Mouse (Mus musculus): ENCODE data around the gene Entr1. TPM values are rescaled to one million over a fixed set of nuclear protein-coding genes. Genes with fewer than 3 reads are reported as not detected.
A peak's percentile ranks its signal among the peaks of the same experiment; 100 is the strongest.

Gene Entr1
- 86.1 and 112 TPM in 2 replicates for polyA plus RNA-seq (2014; fragmentation: Nextera tagmentation; extraction: Ambion mirVana)

GRCm38 (mm10) chr2:26389154-26389690, at the start of gene Entr1, which contains the start of gene Pmpca:
Gene Entr1, minus strand, starts transcription at chr2:26389316.
Gene Pmpca, plus strand, starts transcription at chr2:26389339.
- peak within 1 kb of the TSS; percentile 96 for H3K4me2 ChIP-seq (replicated peaks; ENCODE audit: low read depth, low read length)
- peak within 1 kb of the TSS; percentile 56; the same call in 1 of the 2 replicates for H3K27ac ChIP-seq (ENCODE audit: low read depth, low read length)
- no peaks in the 10 kb centered on the region for H3K27me3 ChIP-seq (ENCODE audit: control insufficient read depth, insufficient read depth, low read length)
- peak; percentile 91 for ATAC-seq (ENCODE audit: low FRiP score, low TSS enrichment)
- H3K9me3 ChIP-seq (ENCODE audit: control insufficient read depth, low read length): no peaks in the 10 kb centered on the region
- peaks cover 12% of the 10 kb centered on the region for H3K4me1 ChIP-seq (ENCODE audit: control insufficient read depth, insufficient read depth, low read length)
- peak within 1 kb of the TSS; percentile 94 for H3K9ac ChIP-seq (ENCODE audit: low read depth, low read length)
- peak within 1 kb of the TSS; percentile 98 for H3K4me3 ChIP-seq (ENCODE audit: low read length)
- H3K36me3 ChIP-seq (ENCODE audit: control insufficient read depth, insufficient read depth, low read length): peaks cover 76% of the 10 kb centered on the region
- WGBS: under 1% methylated on average over 55 of the region's 60 CpGs

GRCm38 (mm10) chr2:26438373-26438772, 49.3 kb upstream of the Entr1 start:
- no peak overlapping the region for H3K27ac ChIP-seq (ENCODE audit: low read depth, low read length)
- peaks cover 5% of the 10 kb centered on the region; the same call in 1 of the 2 replicates for H3K4me1 ChIP-seq (ENCODE audit: control insufficient read depth, insufficient read depth, low read length)
- H3K4me3 ChIP-seq (ENCODE audit: low read length): no peak overlapping the region
- peaks cover 82% of the 10 kb centered on the region for H3K36me3 ChIP-seq (ENCODE audit: control insufficient read depth, insufficient read depth, low read length)
- H3K4me2 ChIP-seq (replicated peaks; ENCODE audit: low read depth, low read length): no peak overlapping the region
- WGBS: 89% methylated on average over 7 of the region's 7 CpGs
- no peak overlapping the region for H3K9ac ChIP-seq (ENCODE audit: low read depth, low read length)
- ATAC-seq (ENCODE audit: low FRiP score, low TSS enrichment): no peak
- no peaks in the 10 kb centered on the region for H3K9me3 ChIP-seq (ENCODE audit: control insufficient read depth, low read length)
- no peaks in the 10 kb centered on the region for H3K27me3 ChIP-seq (ENCODE audit: control insufficient read depth, insufficient read depth, low read length)

GRCm38 (mm10) chr2:26437221-26437620, 48.1 kb upstream of the Entr1 start:
- H3K9me3 ChIP-seq (ENCODE audit: control insufficient read depth, low read length): no peaks in the 10 kb centered on the region
- peaks cover 93% of the 10 kb centered on the region for H3K36me3 ChIP-seq (ENCODE audit: control insufficient read depth, insufficient read depth, low read length)
- no peak overlapping the region for H3K27ac ChIP-seq (ENCODE audit: low read depth, low read length)
- no peak overlapping the region for H3K9ac ChIP-seq (ENCODE audit: low read depth, low read length)
- H3K4me2 ChIP-seq (replicated peaks; ENCODE audit: low read depth, low read length): no peak overlapping the region
- no peak for ATAC-seq (ENCODE audit: low FRiP score, low TSS enrichment)
- no peaks in the 10 kb centered on the region for H3K27me3 ChIP-seq (ENCODE audit: control insufficient read depth, insufficient read depth, low read length)
- H3K4me3 ChIP-seq (ENCODE audit: low read length): no peak overlapping the region
- 79% methylated on average over 4 of the region's 4 CpGs for WGBS
- H3K4me1 ChIP-seq (ENCODE audit: control insufficient read depth, insufficient read depth, low read length): no peaks in the 10 kb centered on the region

- H3K27me3 ChIP-seq (ENCODE audit: control insufficient read depth, insufficient read depth, low read length): no peaks in the 10 kb centered on the region
- peaks cover 91% of the 10 kb centered on the region for H3K36me3 ChIP-seq (ENCODE audit: control insufficient read depth, insufficient read depth, low read length)
- H3K4me3 ChIP-seq (ENCODE audit: low read length): no peak overlapping the region
- ATAC-seq (ENCODE audit: low FRiP score, low TSS enrichment): no peak
- H3K4me2 ChIP-seq (replicated peaks; ENCODE audit: low read depth, low read length): no peak overlapping the region
- 90% methylated on average over 7 of the region's 7 CpGs for WGBS
- H3K9me3 ChIP-seq (ENCODE audit: control insufficient read depth, low read length): no peaks in the 10 kb centered on the region
- no peak overlapping the region for H3K9ac ChIP-seq (ENCODE audit: low read depth, low read length)
- no peak overlapping the region for H3K27ac ChIP-seq (ENCODE audit: low read depth, low read length)
- no peaks in the 10 kb centered on the region for H3K4me1 ChIP-seq (ENCODE audit: control insufficient read depth, insufficient read depth, low read length)
Measured at GRCm38 (mm10) chr2:26434791-26435572, 45.9 kb upstream of the Entr1 start.

- peaks cover 93% of the 10 kb centered on the region for H3K36me3 ChIP-seq (ENCODE audit: control insufficient read depth, insufficient read depth, low read length)
- no peak overlapping the region for H3K27ac ChIP-seq (ENCODE audit: low read depth, low read length)
- no peak overlapping the region for H3K4me2 ChIP-seq (replicated peaks; ENCODE audit: low read depth, low read length)
- 99% methylated on average over 5 of the region's 5 CpGs for WGBS
- no peak for ATAC-seq (ENCODE audit: low FRiP score, low TSS enrichment)
- no peak overlapping the region for H3K9ac ChIP-seq (ENCODE audit: low read depth, low read length)
- H3K27me3 ChIP-seq (ENCODE audit: control insufficient read depth, insufficient read depth, low read length): no peaks in the 10 kb centered on the region
- no peaks in the 10 kb centered on the region for H3K9me3 ChIP-seq (ENCODE audit: control insufficient read depth, low read length)
- no peaks in the 10 kb centered on the region for H3K4me1 ChIP-seq (ENCODE audit: control insufficient read depth, insufficient read depth, low read length)
- H3K4me3 ChIP-seq (ENCODE audit: low read length): no peak overlapping the region
Measured at GRCm38 (mm10) chr2:26429851-26430250, 40.7 kb upstream of the Entr1 start.

GRCm38 (mm10) chr2:26424541-26424940, 35.4 kb upstream of the Entr1 start:
- Histone ChIP-seq H3K4me1 (ENCODE audit: control insufficient read depth, insufficient read depth, low read length) (no peaks in the 10 kb centered on the region), H3K4me2 (replicated peaks; ENCODE audit: low read depth, low read length) (no peak overlapping the region), H3K27ac (ENCODE audit: low read depth, low read length) (no peak overlapping the region), H3K9me3 (ENCODE audit: control insufficient read depth, low read length) (no peaks in the 10 kb centered on the region), H3K9ac (ENCODE audit: low read depth, low read length) (no peak overlapping the region), H3K4me3 (ENCODE audit: low read length) (no peak overlapping the region), H3K36me3 (ENCODE audit: control insufficient read depth, insufficient read depth, low read length) (peaks cover 96% of the 10 kb centered on the region), H3K27me3 (ENCODE audit: control insufficient read depth, insufficient read depth, low read length) (no peaks in the 10 kb centered on the region)
- no peak for ATAC-seq (ENCODE audit: low FRiP score, low TSS enrichment)
- 86% methylated on average over 2 of the region's 2 CpGs for WGBS

- Histone ChIP-seq H3K9ac (ENCODE audit: low read depth, low read length) (no peak overlapping the region), H3K4me3 (ENCODE audit: low read length) (no peak overlapping the region), H3K27ac (ENCODE audit: low read depth, low read length) (no peak overlapping the region), H3K4me2 (replicated peaks; ENCODE audit: low read depth, low read length) (no peak overlapping the region), H3K9me3 (ENCODE audit: control insufficient read depth, low read length) (no peaks in the 10 kb centered on the region), H3K36me3 (ENCODE audit: control insufficient read depth, insufficient read depth, low read length) (peaks cover 93% of the 10 kb centered on the region), H3K4me1 (ENCODE audit: control insufficient read depth, insufficient read depth, low read length) (no peaks in the 10 kb centered on the region), H3K27me3 (ENCODE audit: control insufficient read depth, insufficient read depth, low read length) (no peaks in the 10 kb centered on the region)
- WGBS: 78% methylated on average over 1 of the region's 1 CpGs
- no peak for ATAC-seq (ENCODE audit: low FRiP score, low TSS enrichment)
Measured at GRCm38 (mm10) chr2:26423086-26423485, 34.0 kb upstream of the Entr1 start.

GRCm38 (mm10) chr2:26421969-26422368, 32.9 kb upstream of the Entr1 start:
- peaks cover 93% of the 10 kb centered on the region for H3K36me3 ChIP-seq (ENCODE audit: control insufficient read depth, insufficient read depth, low read length)
- no peak overlapping the region for H3K4me3 ChIP-seq (ENCODE audit: low read length)
- no peak overlapping the region for H3K9ac ChIP-seq (ENCODE audit: low read depth, low read length)
- no peak for ATAC-seq (ENCODE audit: low FRiP score, low TSS enrichment)
- 95% methylated on average over 2 of the region's 2 CpGs for WGBS
- H3K9me3 ChIP-seq (ENCODE audit: control insufficient read depth, low read length): no peaks in the 10 kb centered on the region
- H3K27me3 ChIP-seq (ENCODE audit: control insufficient read depth, insufficient read depth, low read length): no peaks in the 10 kb centered on the region
- no peak overlapping the region for H3K4me2 ChIP-seq (replicated peaks; ENCODE audit: low read depth, low read length)
- H3K27ac ChIP-seq (ENCODE audit: low read depth, low read length): no peak overlapping the region
- H3K4me1 ChIP-seq (ENCODE audit: control insufficient read depth, insufficient read depth, low read length): no peaks in the 10 kb centered on the region

GRCm38 (mm10) chr2:26418120-26418519, 29.0 kb upstream of the Entr1 start:
- H3K4me3 ChIP-seq (ENCODE audit: low read length): no peak overlapping the region
- peaks cover 94% of the 10 kb centered on the region for H3K36me3 ChIP-seq (ENCODE audit: control insufficient read depth, insufficient read depth, low read length)
- H3K27ac ChIP-seq (ENCODE audit: low read depth, low read length): no peak overlapping the region
- no peak overlapping the region for H3K4me2 ChIP-seq (replicated peaks; ENCODE audit: low read depth, low read length)
- no peak for ATAC-seq (ENCODE audit: low FRiP score, low TSS enrichment)
- no peaks in the 10 kb centered on the region for H3K9me3 ChIP-seq (ENCODE audit: control insufficient read depth, low read length)
- no peak overlapping the region for H3K9ac ChIP-seq (ENCODE audit: low read depth, low read length)
- WGBS: 92% methylated on average over 1 of the region's 1 CpGs
- no peaks in the 10 kb centered on the region for H3K4me1 ChIP-seq (ENCODE audit: control insufficient read depth, insufficient read depth, low read length)
- H3K27me3 ChIP-seq (ENCODE audit: control insufficient read depth, insufficient read depth, low read length): no peaks in the 10 kb centered on the region
